Mouse (Mus musculus): ENCODE results near the gene Hspa14.

Hspa14 gene

DNA sequence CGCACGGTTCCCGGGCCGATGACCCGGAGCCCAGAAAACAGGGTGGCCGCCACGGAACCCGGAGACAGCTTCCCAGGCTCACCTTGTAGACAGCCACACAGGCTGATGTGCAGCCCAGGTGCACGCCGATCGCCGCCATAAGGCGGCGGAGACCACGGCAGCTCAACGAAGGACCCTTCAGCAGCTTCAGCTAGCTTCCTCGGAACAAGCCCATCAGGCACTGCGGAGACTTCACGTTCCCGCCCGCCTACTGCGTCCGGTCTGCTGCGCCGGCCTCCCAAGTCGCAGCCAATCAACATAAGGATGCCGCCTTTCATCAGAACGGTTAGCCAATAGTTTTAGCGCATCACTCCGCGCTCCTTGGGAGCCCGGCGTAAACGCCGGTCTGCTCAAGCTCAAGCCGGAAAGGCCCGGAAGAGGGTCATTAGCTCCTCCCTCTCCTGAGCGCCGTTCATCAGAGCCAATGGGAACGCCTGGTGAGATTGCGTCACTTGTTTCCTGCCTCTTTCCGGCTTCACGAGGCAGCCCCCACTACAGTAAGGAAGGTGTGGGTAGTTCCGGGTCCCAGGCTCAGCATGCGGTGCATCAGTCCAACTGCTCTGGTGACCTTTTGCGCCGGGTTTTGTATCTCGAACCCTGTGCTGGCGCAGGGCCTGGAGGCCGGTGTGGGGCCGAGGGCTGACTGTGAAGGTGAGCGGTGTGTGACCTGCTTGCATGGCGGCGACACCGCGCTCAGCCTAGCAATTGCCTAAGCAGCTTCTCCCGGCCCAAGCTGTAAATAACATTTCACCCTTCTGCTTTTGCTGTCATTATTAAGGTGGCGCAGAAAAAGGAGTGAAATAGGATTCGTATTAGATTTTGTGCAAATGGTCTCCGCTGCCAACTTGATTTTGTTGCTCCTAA is at the start of gene Hspa14, which contains the start of the genes Gm45902 and Cdnf:
Gene Hspa14 (minus strand): TSS at position 263 of the 903 bp plus-strand sequence.
Gene Gm45902 (minus strand): TSS at position 239 of the 903 bp plus-strand sequence.
Gene Cdnf (plus strand): TSS at position 479 of the 903 bp plus-strand sequence.
- peak; percentile 98 to 99 for DNase-seq (ENCODE audit: low spot score in 2 of 2)

DNA sequence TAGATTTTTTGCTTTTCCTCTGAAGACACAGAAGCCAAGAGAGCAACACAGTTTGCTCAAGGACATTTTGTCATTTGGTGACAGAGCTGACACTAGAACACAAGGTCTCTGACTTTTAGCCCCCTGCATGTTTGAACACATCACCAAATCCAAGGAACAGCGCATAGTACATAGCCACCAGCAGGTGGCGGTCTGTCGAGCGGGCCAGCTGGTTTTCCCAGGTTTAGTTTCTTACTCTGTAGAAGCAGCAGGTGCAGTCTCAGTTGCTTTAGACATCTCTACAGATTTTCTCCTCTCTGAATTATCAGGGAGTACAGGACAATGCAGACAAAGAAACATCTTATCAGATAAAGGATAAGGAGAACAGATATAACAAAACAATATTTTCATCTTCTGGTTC is 34.0 kb upstream of the Hspa14 start:
- DNase-seq (ENCODE audit: low spot score in 2 of 2) = peak; percentile 61 to 62

DNA sequence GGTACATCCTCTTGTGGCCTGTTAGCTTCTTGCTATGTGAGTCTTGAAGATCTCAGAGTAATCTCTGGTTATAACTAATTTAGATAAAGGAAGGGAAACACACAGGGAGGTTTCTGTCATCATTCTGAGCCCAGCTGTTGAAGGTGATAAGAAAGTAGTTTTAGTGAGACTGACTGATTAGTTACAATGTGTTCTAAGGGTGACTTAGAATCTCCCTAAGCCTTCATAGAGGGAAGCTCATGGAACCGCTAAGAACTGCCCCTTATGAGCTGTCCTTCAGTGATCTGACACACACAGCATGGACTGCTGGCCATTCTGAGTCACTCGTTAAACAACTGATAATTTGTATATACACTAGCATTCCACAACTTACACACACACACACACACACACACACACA is 33.4 kb upstream of the Hspa14 start:
- DNase-seq (ENCODE audit: low spot score in 2 of 2) = no peak

DNA sequence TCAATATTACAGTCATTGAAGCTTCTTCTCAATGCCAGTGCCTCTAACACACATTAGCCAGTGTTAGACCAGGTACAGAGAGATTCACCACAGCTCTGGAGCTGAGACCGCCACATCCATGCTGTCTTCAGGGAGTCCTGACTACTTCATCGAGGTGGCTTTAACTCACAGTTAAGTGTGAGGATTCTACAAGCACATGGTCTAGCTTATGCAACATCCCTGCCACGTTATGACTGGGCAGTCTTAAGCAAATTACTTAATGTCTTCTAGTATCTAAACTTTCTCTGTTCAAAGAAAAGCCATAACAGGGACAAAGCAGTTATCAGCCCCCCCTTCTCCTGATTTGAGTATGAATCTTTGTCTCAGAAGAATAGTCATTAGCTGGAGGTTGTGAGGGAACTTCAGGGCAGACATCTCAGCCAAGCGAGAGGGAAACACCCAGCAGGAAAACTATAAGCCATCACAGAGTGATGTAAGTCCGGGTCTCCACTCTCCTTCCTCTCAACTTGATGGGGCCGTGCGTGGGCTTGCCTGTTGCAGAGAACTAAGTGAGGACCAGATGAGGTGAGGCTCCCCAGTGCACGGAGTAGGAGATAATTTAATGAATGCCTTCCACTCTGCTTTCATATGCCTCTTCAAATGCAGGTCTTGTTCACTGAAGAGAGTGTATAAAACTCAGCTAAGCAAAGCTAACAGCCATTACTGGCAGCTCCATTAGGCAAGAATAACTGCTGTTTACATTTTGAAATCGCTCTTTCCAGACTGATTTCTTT is 28.9 kb upstream of the Hspa14 start:
- no peak for DNase-seq (ENCODE audit: low spot score in 2 of 2)

DNA sequence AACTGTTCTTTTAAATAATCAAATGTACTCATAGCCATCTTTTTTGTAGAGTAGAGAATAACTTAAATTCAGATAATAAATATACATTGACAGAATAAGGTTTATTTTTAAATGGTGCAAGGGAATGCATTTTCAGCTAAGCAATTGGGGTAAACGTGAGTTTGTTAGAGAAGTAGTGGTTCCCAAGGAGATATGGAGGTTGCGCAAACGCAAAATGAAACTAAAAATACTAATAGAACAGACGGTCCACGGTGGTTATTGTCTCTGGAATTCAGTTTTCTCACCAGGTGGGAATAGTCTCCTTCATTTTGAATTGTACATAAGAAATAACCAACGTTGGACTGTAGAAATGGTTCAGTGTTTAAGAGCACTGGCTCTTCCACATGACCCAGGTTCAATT is 13.7 kb upstream of the Hspa14 start:
- no peak for DNase-seq (ENCODE audit: low spot score in 2 of 2)

DNA sequence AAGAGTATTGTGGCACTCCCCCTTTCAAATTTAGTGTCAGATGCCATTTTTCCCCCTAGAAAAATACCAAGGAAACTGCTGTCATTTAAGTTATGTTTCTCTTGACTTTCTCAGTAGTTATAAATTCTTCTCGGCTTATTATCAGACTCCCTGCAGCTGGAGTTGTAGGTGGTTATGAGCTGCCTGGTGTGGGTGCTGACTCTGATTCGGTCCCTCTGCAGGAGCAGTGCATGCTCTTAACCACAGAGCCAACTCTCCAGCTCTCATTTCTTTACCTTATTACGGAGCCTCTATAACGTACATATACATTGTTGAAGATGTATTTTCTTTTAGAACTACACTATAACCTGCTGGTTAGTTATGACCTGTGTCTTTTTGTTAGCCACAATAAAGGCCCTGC is 9.9 kb upstream of the Hspa14 start:
- no peak for DNase-seq (ENCODE audit: low spot score in 2 of 2)

DNA sequence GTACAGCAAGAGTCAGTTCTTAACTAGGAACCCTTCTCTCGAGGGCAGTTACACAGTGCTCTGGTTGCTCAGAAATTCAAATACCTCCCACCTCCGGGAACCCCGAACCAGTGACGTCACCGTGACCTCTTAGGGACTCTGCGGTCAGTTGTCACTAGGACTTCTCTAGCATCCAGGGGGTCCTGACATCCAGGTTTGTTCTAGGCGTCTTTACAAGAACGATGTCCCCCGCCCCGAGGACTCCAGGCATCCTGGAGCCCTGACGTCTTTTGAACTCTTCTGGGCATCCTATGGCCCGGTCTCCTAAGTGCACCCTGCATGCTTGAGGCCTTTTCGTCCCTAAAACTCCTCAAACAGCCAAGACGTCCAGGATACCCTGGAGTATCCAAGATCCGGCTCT is 538 bp downstream of the Hspa14 start:
- peak; percentile 23 to 35 for DNase-seq (ENCODE audit: low spot score in 2 of 2)

DNA sequence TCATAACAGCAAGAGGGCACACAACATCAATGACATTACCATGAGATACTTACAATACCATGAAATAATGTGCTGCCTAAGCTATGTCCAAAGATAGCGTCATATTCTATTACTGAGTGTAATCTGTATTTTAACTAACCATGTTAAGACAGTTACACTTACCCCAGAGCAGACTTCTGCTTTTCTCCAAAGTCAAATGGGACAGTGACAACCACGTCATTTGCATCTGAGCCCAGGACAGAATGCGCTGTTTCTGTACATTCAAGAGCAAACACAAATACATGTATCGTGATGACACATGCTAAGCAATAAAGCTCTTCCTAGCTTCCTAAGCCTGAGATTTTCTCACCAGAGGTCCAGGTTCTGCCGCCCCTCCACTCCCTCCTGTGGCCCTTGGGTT is 11.7 kb downstream of the Hspa14 start:
- DNase-seq (ENCODE audit: low spot score in 2 of 2) = no peak

DNA sequence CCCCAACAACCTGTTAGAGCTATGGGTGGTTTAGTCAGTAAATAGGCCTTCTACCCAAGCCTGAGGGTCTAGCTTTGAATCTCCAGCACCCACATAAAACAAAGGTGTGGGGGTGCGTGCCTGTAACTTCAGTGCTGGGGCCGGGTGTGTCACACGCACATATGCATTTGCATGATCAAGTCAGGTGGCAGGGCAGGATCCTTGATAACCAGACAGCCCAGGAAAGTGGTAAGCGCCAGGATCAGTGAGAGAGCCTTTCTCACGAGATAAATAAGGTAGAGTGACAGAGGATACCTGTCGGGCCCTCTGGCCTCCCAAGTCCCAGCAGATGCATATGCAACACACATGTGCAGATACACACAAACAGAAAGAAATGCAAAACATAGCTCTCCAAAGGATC is 13.1 kb downstream of the Hspa14 start:
- DNase-seq (ENCODE audit: low spot score in 2 of 2) = no peak

DNA sequence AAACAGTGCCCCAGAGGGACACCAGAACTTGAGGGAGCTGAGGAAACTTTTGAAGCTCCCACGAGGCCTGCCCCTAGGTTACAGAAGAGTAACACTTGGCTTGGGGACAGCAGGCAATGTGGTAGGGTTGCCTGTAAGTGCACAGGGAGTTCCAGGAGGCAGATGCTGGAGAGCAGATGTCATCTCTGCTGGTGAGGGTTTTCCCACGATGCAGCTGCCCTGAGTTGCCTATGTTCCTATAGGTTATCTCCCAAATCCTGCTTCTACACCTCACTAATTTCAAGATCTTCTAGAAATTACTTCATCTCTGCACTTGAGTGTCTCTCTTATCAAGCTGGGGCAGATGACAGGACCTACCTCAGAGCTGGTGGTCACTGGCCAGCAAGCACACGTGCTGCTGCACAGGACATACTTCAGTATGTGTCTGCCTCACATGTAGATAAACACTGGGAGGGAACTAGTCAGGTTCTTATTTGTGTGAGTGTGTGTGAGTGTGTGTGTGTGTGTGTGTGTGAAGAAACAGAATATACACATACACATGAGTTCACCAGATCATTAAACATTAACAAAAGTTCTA is 18.7 kb downstream of the Hspa14 start:
- DNase-seq (ENCODE audit: low spot score in 2 of 2) = no peak

DNA sequence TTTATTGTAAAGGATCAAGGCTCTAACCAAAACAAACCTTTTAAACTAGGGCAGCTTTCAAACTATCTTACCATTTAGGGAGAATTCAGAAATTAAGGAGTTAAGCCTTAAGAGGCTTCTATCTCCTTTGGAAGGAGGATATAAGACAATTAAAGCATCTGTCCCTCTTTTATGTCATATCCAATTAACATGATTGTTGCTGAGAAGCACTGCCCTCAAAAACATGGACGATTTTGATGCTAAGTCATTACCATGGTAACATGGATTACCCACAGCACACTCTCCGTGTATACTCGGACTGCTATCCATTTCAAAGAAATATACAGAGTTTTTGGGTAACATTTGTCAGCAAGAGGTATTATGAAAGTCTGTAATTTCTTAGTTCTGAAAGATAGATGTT is 22.8 kb downstream of the Hspa14 start:
- no peak for DNase-seq (ENCODE audit: low spot score in 2 of 2)

DNA sequence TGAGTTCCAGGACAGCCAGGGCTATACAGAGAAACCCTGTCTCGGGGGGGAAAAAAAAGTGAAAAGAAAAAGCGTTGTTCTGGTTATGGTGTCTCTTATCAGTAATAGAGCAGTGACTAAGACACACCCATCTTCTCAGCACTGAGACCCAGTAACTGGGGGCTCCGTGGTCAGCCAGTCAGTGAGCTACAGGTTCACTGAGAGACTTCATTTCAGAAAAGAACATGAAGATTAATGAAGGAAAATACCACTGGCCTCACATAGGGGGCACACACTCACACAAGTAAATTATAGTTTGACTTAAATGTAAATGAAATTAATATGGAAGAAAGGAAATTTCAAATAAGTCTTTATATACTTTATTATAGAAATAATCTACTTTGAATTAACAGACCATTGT is 32.4 kb downstream of the Hspa14 start:
- no peak for DNase-seq (ENCODE audit: low spot score in 2 of 2)

DNA sequence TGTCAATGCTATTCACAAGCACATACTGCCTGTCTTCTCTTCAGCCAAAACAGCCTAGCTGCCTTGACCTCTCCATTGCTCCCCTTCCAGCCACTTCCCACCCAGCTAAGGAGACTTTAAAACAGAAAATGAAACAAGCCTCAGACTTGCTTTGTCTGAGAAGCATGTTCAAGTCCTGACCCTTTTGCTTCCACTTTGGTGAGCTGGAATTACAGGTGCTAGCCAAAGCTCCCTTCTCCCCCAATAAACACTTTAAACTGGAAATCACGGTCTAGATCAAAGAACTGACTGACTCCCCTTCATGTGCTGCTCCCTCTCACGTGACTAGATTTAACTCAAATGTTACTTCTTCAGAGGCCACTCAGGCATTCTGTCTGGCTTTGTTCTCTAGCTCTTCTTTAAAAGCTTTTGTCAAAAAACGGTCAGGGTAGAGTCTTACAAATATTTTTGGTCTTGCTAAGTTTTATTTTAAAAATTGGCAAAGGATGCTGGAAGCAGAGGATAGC is 36.8 kb downstream of the Hspa14 start:
- no peak for DNase-seq (ENCODE audit: low spot score in 2 of 2)

DNA sequence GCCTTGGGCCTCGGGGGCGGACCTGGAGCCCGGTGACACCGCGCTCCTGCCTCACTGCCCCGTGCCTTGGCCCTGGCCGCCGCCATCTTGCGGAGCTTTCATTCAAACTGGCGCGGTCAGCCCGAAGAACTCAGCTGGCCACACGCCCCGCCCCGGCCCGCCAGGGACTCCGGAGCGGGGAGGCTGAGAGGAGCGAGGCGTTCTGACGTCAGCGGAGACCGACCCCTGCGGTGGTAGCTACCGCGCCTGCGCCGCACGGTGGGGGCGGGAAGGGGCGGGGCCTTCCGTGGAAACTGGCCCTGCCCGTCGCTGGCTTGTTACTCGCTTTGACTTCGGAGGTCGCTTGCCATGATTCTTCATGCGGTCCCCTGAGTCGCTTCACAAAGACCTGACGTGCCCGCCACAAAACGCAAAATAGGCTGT is 37.7 kb downstream of the Hspa14 start, which contains the start of gene Suv39h2:
Gene Suv39h2 (minus strand): TSS at position 171 of the 423 bp plus-strand sequence.
- DNase-seq (ENCODE audit: low spot score in 2 of 2) = peak; percentile 96 to 98

DNA sequence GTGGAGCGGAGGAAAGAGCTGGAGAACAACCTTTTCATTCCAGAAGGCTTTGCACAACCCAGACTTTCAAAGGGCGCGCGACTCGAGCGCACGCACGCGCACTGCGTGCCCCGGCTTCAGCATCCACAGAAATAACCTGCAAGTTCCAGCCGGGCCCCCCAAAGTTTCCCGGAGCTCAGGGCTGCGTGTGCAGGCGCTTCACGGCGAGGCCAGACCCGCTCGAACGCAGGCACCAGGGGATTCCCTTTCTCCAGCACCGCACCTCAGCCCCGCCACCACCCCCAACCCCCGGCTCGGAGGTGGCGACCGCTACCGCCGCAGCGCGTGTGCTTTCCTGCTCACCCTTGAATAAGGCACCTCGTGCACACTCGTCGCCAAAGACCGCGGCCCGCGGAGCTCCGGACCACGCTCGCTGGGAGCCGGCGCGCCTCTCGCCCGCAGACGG is 38.2 kb downstream of the Hspa14 start:
- DNase-seq (ENCODE audit: low spot score in 2 of 2) = peak; percentile 79 to 81

DNA sequence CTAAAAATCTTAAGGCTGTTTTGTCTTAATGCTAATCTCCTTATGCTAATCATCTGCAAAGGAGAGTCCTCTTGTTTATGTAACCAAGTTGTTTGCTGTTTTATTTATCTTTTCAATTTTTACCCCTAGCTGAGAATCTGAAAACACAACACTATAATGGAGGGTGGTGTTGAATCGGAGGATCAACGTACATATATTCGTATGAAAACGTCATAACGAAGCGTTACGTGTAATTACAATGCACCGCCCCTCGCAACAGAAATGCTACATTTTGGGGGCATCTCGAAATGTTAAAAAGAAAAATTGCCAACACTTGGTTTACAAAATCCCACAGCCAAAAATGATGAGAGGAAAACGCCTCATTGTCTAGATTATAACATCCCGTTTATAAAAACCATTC is 38.7 kb downstream of the Hspa14 start:
- no peak for DNase-seq (ENCODE audit: low spot score in 2 of 2)

DNA sequence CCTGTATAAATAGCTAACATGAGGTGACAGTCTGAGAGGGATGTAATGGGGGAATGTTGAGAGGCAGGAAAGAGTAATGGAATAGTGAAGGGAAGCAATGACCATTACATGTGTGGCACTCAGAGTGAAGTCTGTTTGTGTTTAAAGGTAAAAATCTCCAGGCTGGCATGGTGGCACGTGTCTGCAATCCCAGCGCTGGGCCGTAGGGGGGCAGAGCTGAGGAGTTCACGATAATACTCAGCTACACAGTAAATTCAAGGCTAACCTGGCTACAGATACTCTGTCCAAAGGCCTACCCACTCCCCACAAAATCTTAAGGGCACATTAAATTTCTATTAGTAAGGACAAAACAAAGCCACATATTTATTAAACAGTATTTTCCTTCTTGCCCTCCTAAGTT is 56.0 kb downstream of the Hspa14 start:
- no peak for DNase-seq (ENCODE audit: low spot score in 2 of 2)

DNA sequence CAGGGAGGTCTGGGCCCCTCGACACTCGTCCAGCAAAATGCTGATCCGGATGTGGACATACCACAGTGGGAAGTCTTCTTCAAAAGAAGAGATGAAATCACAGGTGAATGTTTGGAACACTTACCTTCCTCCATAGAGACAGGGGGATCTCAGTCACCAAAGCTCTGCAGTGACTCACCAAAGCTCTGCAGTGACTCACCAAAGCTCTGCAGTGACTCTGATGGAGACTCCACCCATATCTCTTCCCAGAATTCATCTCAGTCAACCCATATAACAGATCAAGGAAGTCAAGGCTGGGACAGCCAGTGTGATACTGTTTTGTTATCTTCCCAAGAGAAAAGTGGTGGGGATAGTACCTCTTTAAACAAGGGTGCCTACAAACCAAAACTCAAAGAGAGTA is 59.5 kb downstream of the Hspa14 start:
- no peak for DNase-seq (ENCODE audit: low spot score in 2 of 2)

DNA sequence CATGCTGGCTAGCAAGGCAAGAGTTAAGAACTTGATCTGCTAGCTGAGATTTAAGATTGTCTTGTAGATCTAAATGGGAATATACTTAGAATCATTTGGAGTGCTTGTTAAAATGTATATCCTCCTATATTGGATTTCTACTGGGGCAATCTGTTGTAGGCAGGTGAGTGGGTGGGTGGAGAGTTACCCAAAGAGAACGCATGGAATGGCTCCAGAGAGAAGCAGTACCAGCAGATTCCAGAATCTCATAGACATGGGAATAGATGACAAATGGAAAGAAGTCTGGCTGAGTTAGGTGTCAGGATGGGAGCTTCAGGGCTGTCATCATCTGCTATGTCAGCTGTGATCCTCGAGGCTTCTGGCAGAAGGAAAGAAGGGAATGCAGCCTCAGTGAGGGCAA is 63.2 kb downstream of the Hspa14 start:
- DNase-seq (ENCODE audit: low spot score in 2 of 2) = peak; percentile 43 to 70

DNA sequence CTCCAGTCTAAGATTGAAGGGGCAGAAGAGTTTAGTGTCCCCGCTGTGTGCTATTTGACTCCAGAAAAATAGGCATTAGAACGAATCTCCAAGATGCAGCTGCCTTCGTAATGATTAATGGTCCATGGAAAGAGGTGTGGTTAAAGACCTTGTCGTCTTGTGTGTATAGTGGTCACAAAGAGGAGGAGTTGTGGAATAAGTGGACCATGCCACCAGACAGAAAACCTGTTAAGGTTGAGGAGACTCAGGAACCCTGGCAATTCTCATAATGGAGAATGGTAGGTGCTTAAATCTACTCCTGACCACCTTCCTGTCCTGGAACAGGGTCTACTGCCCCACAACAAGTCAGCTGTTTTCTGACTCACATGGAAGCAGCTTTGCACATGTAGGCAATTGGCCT is 66.6 kb downstream of the Hspa14 start:
- no peak for DNase-seq (ENCODE audit: low spot score in 2 of 2)

DNA sequence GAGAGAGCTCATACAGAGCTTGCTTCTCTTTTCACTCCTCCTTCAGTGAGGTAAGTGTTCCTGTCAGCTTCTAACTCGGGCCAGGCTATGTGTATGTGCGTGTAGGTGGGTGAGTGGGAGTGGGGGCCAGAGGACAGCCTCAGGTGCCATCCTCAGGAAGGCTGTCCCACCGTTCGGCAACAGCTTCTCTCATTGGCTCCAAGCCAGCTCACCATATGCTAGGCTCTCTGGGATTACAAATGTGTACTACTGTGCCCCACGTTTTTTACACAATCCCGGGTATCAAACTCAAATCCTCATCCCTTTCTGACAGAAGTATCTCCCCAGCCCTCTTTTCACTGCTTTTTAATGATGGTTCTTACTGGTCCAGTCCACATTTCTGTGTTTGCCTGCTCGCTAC is 68.4 kb downstream of the Hspa14 start:
- DNase-seq (ENCODE audit: low spot score in 2 of 2) = no peak

Measured in right cerebral cortex, postnatal 10 days (tissue).